In genomic region chr8:13036346-13036812, GRCm38 (mm10) we compare ENCODE assay signal across 11 mouse cellular contexts. TPM values are rescaled to one million over a fixed set of nuclear protein-coding genes. Genes with fewer than 3 reads are reported as not detected.
A peak's percentile ranks its signal among the peaks of the same experiment; 100 is the strongest.
DNase-seq lines count a peak whose midpoint lies in the region; ATAC-seq lines count a peak whose summit lies in the region.
"Had no signal": no experiment of that assay in that cellular context is flagged by ENCODE, and none has a peak within 500 bp of the region (broad histone marks: within the 10 kb centered on the region; RNA-seq: fewer than 3 reads in every experiment).

No protein-coding gene starts in this region.

- no peak overlapping the region for H3K9ac ChIP-seq in forebrain, embryonic 16.5 days (replicated peaks; ENCODE audit: low read depth, low read length)
- no peak overlapping the region for H3K9ac ChIP-seq in midbrain, embryonic 15.5 days
- H3K9ac ChIP-seq: lung, embryonic 14.5 days had no signal

- H3K36me3 ChIP-seq in forebrain, embryonic 16.5 days (ENCODE audit: control insufficient read depth, insufficient read depth) = no peaks in the 10 kb centered on the region
- H3K36me3 ChIP-seq in midbrain, embryonic 15.5 days (replicated peaks) = no peaks in the 10 kb centered on the region
- H3K36me3 ChIP-seq: G1E had no signal

- H3K4me3 ChIP-seq in forebrain, embryonic 16.5 days (replicated peaks; ENCODE audit: low read length) = no peak overlapping the region
- H3K4me3 ChIP-seq in midbrain, embryonic 15.5 days = no peak overlapping the region

- no peaks in the 10 kb centered on the region for H3K9me3 ChIP-seq in forebrain, embryonic 16.5 days (ENCODE audit: control insufficient read depth, low read length)
- no peaks in the 10 kb centered on the region for H3K9me3 ChIP-seq in midbrain, embryonic 15.5 days
- H3K9me3 ChIP-seq: G1E had no signal

- H3K4me1 ChIP-seq in forebrain, embryonic 16.5 days (replicated peaks; ENCODE audit: control insufficient read depth, insufficient read depth, low read length) = peaks cover 5% of the 10 kb centered on the region; the same call in 1 of the 2 replicates
- no peaks in the 10 kb centered on the region for H3K4me1 ChIP-seq in midbrain, embryonic 15.5 days

- 67% methylated on average over 10 of the region's 10 CpGs for WGBS in forebrain, embryonic 16.5 days
- WGBS in midbrain, embryonic 15.5 days = 90% methylated on average over 10 of the region's 10 CpGs

- DNase-seq in left cerebral cortex, adult 11 months (ENCODE audit: low spot score) = peak; percentile 35
- DNase-seq in left cerebral cortex, adult 8-10 months (ENCODE audit: low spot score in 2 of 2) = no peak
- DNase-seq in layer of hippocampus, postnatal 10 days (ENCODE audit: low spot score in 2 of 2) = peak; percentile 32 to 44
- no peak for DNase-seq in urinary bladder, postnatal 10 days (ENCODE audit: low spot score)
- no peak for DNase-seq in spleen, adult 18-20 months
- DNase-seq: lung, embryonic 14.5 days had no signal

- no peak overlapping the region for H3K27ac ChIP-seq in forebrain, embryonic 16.5 days (ENCODE audit: low read length)
- H3K27ac ChIP-seq in midbrain, embryonic 15.5 days = no peak overlapping the region

- H3K4me2 ChIP-seq in forebrain, embryonic 16.5 days (ENCODE audit: low read length) = no peak overlapping the region
- no peak overlapping the region for H3K4me2 ChIP-seq in midbrain, embryonic 15.5 days
- H3K4me2 ChIP-seq: lung, embryonic 14.5 days had no signal

- no peaks in the 10 kb centered on the region for H3K27me3 ChIP-seq in forebrain, embryonic 16.5 days (replicated peaks; ENCODE audit: control insufficient read depth, insufficient read depth, low read length)
- no peaks in the 10 kb centered on the region for H3K27me3 ChIP-seq in midbrain, embryonic 15.5 days (replicated peaks)

- peak; percentile 69 for ATAC-seq in forebrain, embryonic 16.5 days
- peak; percentile 22; the same call in 1 of the 2 replicates for ATAC-seq in neutrophil, adult 5-6 weeks (ENCODE audit: extremely low read depth, insufficient number of reproducible peaks, low FRiP score, poor library complexity, severe bottlenecking)
- no peak for ATAC-seq in midbrain, embryonic 15.5 days (replicated peaks)

RNA-seq across cellular contexts. Expression of gene F10, which starts 0.7 kb away (rescaled TPM):
- total RNA-seq in left cerebral cortex, adult 8-10 months (2022) = not detected
- 0.19 and 0.24 TPM in 2 replicates for polyA plus RNA-seq in forebrain, embryonic 16.5 days (2015; fragmentation: Nextera tagmentation; extraction: Ambion mirVana)
- total RNA-seq in layer of hippocampus, postnatal 10 days (2021) = not detected
- total RNA-seq in neutrophil, adult 5-6 weeks (2017) = 6.1 TPM in 2 replicates
- 0.21 and 0.56 TPM in 2 replicates for polyA plus RNA-seq in midbrain, embryonic 15.5 days (2015; fragmentation: Nextera tagmentation; extraction: Ambion mirVana)
- polyA plus RNA-seq: G1E had no signal

RNA-seq across cellular contexts. Expression of gene F7, which starts 10.5 kb away (rescaled TPM):
- total RNA-seq in left cerebral cortex, adult 8-10 months (2022) = under 1 TPM in 2 of 4 experiments, not detected in 2; 0.19 to 0.20 TPM
- not detected in 2 replicates for polyA plus RNA-seq in forebrain, embryonic 16.5 days (2015; fragmentation: Nextera tagmentation; extraction: Ambion mirVana)
- total RNA-seq in layer of hippocampus, postnatal 10 days (2021) = under 1 TPM in 1 of 2 experiments, not detected in 1; 0.32 TPM
- total RNA-seq in neutrophil, adult 5-6 weeks (2017) = 0.23 TPM in 1 of 2 replicates, not detected in the other
- polyA plus RNA-seq in midbrain, embryonic 15.5 days (2015; fragmentation: Nextera tagmentation; extraction: Ambion mirVana) = 0.09 TPM in 1 of 2 replicates, not detected in the other
- polyA plus RNA-seq: G1E; thymus, postnatal 0 days had no signal

RNA-seq across cellular contexts. Expression of gene Proz, which starts 24.3 kb away (rescaled TPM):
- not detected for total RNA-seq in left cerebral cortex, adult 8-10 months (2022)
- polyA plus RNA-seq in forebrain, embryonic 16.5 days (2015; fragmentation: Nextera tagmentation; extraction: Ambion mirVana) = 1.7 and 2.2 TPM in 2 replicates
- not detected for total RNA-seq in layer of hippocampus, postnatal 10 days (2021)
- total RNA-seq in neutrophil, adult 5-6 weeks (2017) = 0.12 TPM in 1 of 2 replicates, not detected in the other
- polyA plus RNA-seq in midbrain, embryonic 15.5 days (2015; fragmentation: Nextera tagmentation; extraction: Ambion mirVana) = 1.6 and 1.7 TPM in 2 replicates
- polyA plus RNA-seq: G1E had no signal

Comparison
In these comparisons a context has a peak if more than half of its experiments do, and no peak if none do; other contexts are left out.
1. DNase-seq: peak in left cerebral cortex, adult 11 months (single experiment) and layer of hippocampus, postnatal 10 days (2 of 2); none in left cerebral cortex, adult 8-10 months (0 of 2), urinary bladder, postnatal 10 days (single experiment) and spleen, adult 18-20 months (0 of 2).